Mouse (Mus musculus) cerebellum, postnatal 36 days (tissue): ENCODE measurements around the gene Casc3.

Experiments used
- DNase-seq, 2 experiments: peaks; one replicate each; pipeline ENCODE4 v3.0.0; 2021 to 2022; ENCODE audit warnings: mixed read lengths in 2 of 2

The Casc3 gene

GRCm38 (mm10) chr11:98836651-98837141, 32.0 kb downstream of the Casc3 start, which contains the start of gene Rapgefl1:
Gene Rapgefl1, plus strand, starts transcription at chr11:98836785.
- peak; percentile 81 to 86 for DNase-seq

GRCm38 (mm10) chr11:98837231-98837704, 32.6 kb downstream of the Casc3 start:
- peak; percentile 29 to 44 for DNase-seq

GRCm38 (mm10) chr11:98837917-98838316, 33.2 kb downstream of the Casc3 start:
- peak in 1 of 2 experiments; percentile 27 for DNase-seq

- no peak for DNase-seq
Observed at GRCm38 (mm10) chr11:98838512-98838911, 33.8 kb downstream of the Casc3 start.

GRCm38 (mm10) chr11:98839402-98839801, 34.7 kb downstream of the Casc3 start:
- peak in 1 of 2 experiments; percentile 39 for DNase-seq

GRCm38 (mm10) chr11:98839897-98840296, 35.2 kb downstream of the Casc3 start:
- DNase-seq = no peak

GRCm38 (mm10) chr11:98846016-98846415, 41.3 kb downstream of the Casc3 start:
- DNase-seq = peak; percentile 63 to 67

GRCm38 (mm10) chr11:98846865-98847604, 42.3 kb downstream of the Casc3 start:
- DNase-seq = no peak

GRCm38 (mm10) chr11:98849196-98849894, 44.6 kb downstream of the Casc3 start:
- DNase-seq = no peak

GRCm38 (mm10) chr11:98850100-98851093, 45.7 kb downstream of the Casc3 start:
- no peak for DNase-seq

- no peak for DNase-seq
Observed at GRCm38 (mm10) chr11:98854116-98854515, 49.4 kb downstream of the Casc3 start.

GRCm38 (mm10) chr11:98854659-98855058, 50.0 kb downstream of the Casc3 start:
- DNase-seq = no peak

GRCm38 (mm10) chr11:98858759-98859731, 54.3 kb downstream of the Casc3 start:
- DNase-seq = peak; percentile 88 to 95

- peak; percentile 94 to 97 for DNase-seq
Observed at GRCm38 (mm10) chr11:98863028-98863750, 58.5 kb downstream of the Casc3 start, which contains the start of gene Wipf2. Gene Wipf2, plus strand, starts transcription at chr11:98863638.

- no peak for DNase-seq
Observed at GRCm38 (mm10) chr11:98863751-98864429, 59.2 kb downstream of the Casc3 start.

- DNase-seq = peak in 1 of 2 experiments; percentile 24
Observed at GRCm38 (mm10) chr11:98867293-98867692, 62.6 kb downstream of the Casc3 start.

- DNase-seq = no peak
Observed at GRCm38 (mm10) chr11:98869906-98870305, 65.2 kb downstream of the Casc3 start.

- no peak for DNase-seq
Observed at GRCm38 (mm10) chr11:98870791-98871190, 66.1 kb downstream of the Casc3 start.

- no peak for DNase-seq
Observed at GRCm38 (mm10) chr11:98871416-98871815, 66.7 kb downstream of the Casc3 start.

GRCm38 (mm10) chr11:98872040-98872439, 67.3 kb downstream of the Casc3 start:
- peak; percentile 53 to 58 for DNase-seq
